Mouse (Mus musculus): ENCODE measurements around the gene Dapl1. TPM values are rescaled to one million over a fixed set of nuclear protein-coding genes. Genes with fewer than 3 reads are reported as not detected.
A peak's percentile ranks its signal among the peaks of the same experiment; 100 is the strongest.

The Dapl1 gene
- polyA plus RNA-seq, 1 experiment from 2014 or later = 2.1 TPM

DNA sequence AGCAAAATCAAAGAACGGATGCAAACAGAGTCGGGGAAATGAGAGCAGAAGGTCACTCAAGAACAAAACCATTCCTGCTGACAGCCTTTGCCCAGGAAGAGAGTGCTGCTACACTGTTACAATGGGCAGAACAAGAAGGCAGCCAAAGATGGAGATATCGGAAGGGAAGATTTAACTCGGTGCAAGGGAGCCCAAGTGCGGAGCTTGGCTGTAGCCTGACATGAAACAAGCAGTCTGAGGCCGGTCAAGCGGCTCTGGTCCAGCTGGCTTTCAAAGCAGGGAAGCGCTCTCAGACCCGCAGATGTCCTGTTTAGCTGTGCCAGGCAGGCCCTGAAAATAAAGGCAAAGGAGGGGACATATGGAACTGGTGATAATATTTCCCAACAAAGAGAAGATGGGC lies 26.0 kb downstream of the Dapl1 start:
- Histone ChIP-seq H3K4me1 (replicated peaks) (peaks cover 11% of the 10 kb centered on the region), H3K27me3 (peaks cover 3% of the 10 kb centered on the region; the same call in 1 of the 2 replicates), H3K9ac (replicated peaks) (no peak overlapping the region), H3K9me3 (no peaks in the 10 kb centered on the region), H3K4me3 (replicated peaks) (no peak overlapping the region), H3K36me3 (no peaks in the 10 kb centered on the region), H3K27ac (0 out of 2 replicates have a peak overlapping the region, but pooled peaks have one; percentile 18), H3K4me2 (no peak overlapping the region)
- WGBS = 60% methylated on average over 9 of the region's 9 CpGs
- no peak for ATAC-seq (ENCODE audit: insufficient number of reproducible peaks, insufficient read depth, low FRiP score, low TSS enrichment, low read depth)

DNA sequence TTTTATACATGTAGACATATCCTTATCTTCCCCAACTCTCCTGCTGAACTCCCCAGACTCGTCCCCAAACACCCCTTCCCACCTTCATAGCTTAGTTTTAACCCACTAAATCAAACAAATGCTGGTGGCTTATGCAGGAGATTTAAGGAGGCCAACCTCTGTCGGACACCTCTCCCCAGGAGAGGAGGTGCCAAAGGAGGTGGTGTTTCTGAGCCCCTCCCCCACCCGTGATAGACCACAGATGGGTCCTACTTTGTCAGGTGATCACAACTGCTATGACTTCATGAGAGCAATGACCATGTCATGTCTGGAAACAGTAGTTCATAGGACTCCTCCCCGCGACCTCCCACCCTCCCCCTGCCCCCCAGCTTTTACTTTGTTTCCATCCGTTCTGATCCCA lies 26.4 kb downstream of the Dapl1 start:
- Histone ChIP-seq H3K36me3 (no peaks in the 10 kb centered on the region), H3K4me3 (replicated peaks) (no peak overlapping the region), H3K9me3 (no peaks in the 10 kb centered on the region), H3K9ac (replicated peaks) (no peak overlapping the region), H3K4me1 (replicated peaks) (peaks cover 11% of the 10 kb centered on the region), H3K4me2 (no peak overlapping the region), H3K27me3 (peaks cover 3% of the 10 kb centered on the region; the same call in 1 of the 2 replicates), H3K27ac (no peak overlapping the region)
- 52% methylated on average over 6 of the region's 6 CpGs for WGBS
- no peak for ATAC-seq (ENCODE audit: insufficient number of reproducible peaks, insufficient read depth, low FRiP score, low TSS enrichment, low read depth)

DNA sequence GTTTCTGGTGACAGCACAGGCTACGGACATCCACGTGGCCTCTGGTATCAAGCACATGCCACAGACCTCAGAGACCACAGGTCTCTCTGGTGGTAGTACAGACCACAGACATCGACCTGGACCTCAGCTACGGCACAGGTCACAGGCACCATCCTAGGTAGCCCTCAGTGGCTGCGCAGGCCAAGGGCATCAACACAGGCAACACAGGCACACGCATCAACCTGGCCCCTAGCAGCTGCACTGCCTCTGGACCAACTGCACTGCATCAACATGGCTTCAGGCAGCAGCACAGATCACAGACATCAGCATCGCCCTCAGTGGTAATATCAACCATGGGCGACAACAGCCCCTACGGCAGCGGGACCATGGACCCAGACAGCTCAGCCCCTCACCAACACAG lies 36.2 kb downstream of the Dapl1 start:
- H3K4me3 ChIP-seq (replicated peaks) = no peak overlapping the region
- H3K4me2 ChIP-seq = no peak overlapping the region
- H3K36me3 ChIP-seq = no peaks in the 10 kb centered on the region
- 95% methylated on average over 10 of the region's 10 CpGs for WGBS
- no peak for ATAC-seq (ENCODE audit: insufficient number of reproducible peaks, insufficient read depth, low FRiP score, low TSS enrichment, low read depth)
- peaks cover 31% of the 10 kb centered on the region for H3K4me1 ChIP-seq (replicated peaks)
- no peaks in the 10 kb centered on the region for H3K27me3 ChIP-seq
- H3K9ac ChIP-seq (replicated peaks) = no peak overlapping the region
- no peaks in the 10 kb centered on the region for H3K9me3 ChIP-seq
- H3K27ac ChIP-seq = no peak overlapping the region

DNA sequence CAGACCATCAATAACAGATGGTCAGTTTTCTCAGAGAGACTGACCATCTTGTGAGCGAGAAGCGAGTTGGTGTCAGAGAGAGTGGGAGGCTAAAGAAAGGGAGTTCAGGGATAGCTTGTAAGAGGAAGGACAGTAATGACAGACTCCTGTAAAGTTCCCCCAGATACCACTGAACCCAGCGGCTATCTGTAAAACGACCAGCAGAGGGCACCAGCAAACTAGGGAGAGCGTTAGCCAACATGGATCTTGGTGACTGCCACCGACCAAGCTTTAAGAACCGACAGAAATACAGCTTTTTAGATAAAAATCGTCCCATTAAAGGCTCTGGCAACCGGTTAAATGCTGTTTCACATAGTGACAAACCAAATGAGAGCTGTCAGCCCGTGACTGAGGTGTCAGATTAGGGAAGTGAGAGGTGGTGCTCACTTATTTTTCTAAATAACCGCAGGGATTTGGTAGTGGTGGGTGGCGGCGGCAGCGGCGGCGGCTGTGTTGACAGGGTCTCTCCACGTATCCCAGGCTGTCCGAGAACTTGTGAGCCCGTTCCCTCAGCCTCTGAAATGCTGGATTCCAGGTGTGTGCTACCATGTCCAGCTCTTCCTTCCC lies 37.7 kb downstream of the Dapl1 start:
- Histone ChIP-seq H3K27ac (peak overlapping the region; percentile 41; the same call in 1 of the 2 replicates), H3K9me3 (no peaks in the 10 kb centered on the region), H3K4me2 (peak overlapping the region; percentile 43), H3K4me1 (replicated peaks) (peaks cover 46% of the 10 kb centered on the region), H3K4me3 (replicated peaks) (no peak overlapping the region), H3K27me3 (no peaks in the 10 kb centered on the region), H3K36me3 (no peaks in the 10 kb centered on the region), H3K9ac (replicated peaks) (no peak overlapping the region)
- WGBS = 23% methylated on average over 19 of the region's 19 CpGs
- ATAC-seq (ENCODE audit: insufficient number of reproducible peaks, insufficient read depth, low FRiP score, low TSS enrichment, low read depth) = peak; percentile 58; the same call in 1 of the 2 replicates

DNA sequence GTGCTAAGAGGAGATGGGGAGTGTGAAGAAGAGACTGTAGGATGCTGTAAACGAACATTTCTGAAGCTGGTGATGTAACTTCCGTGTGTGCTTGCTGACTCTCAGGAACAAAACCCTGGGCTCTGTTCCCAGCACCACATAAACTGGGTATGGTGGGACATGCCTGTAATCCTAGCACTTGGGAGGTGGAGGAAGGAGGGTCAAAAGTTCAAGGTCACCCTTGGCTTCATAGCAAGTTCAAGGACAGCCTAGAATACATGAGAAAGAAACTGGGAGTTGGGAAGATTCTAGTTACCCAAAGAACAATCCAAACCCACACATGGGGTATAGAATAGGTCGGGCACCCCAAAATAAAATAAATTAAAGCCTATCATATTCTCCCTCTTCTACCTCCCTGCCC lies 39.1 kb downstream of the Dapl1 start:
- peaks cover 47% of the 10 kb centered on the region for H3K4me1 ChIP-seq (replicated peaks)
- no peak overlapping the region for H3K4me3 ChIP-seq (replicated peaks)
- peak overlapping the region; percentile 41; the same call in 1 of the 2 replicates for H3K27ac ChIP-seq
- WGBS = 93% methylated on average over 3 of the region's 3 CpGs
- no peaks in the 10 kb centered on the region for H3K36me3 ChIP-seq
- H3K27me3 ChIP-seq = no peaks in the 10 kb centered on the region
- no peak overlapping the region for H3K4me2 ChIP-seq
- no peak for ATAC-seq (ENCODE audit: insufficient number of reproducible peaks, insufficient read depth, low FRiP score, low TSS enrichment, low read depth)
- H3K9me3 ChIP-seq = no peaks in the 10 kb centered on the region
- H3K9ac ChIP-seq (replicated peaks) = no peak overlapping the region

DNA sequence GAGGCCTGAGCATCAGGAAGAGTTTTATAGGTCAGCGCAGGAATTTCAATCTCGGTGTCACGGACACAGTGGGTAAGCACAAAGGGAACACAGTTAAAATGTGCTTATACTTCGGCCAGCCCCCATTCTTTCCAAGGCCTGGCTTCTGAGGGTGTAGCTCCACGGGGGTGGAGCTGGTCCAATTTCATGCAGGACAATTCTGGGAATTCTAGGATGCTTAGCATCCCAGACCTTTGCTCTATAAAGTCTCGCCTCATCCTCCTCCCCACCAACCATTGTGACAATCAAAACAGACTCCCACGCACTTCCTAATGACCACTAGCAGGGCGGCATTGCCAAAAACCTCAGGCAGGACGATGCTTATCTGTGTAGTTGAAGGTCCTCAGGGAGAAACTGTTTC lies 42.4 kb downstream of the Dapl1 start:
- no peak for ATAC-seq (ENCODE audit: insufficient number of reproducible peaks, insufficient read depth, low FRiP score, low TSS enrichment, low read depth)
- H3K27me3 ChIP-seq = no peaks in the 10 kb centered on the region
- H3K9ac ChIP-seq (replicated peaks) = no peak overlapping the region
- no peak overlapping the region for H3K4me3 ChIP-seq (replicated peaks)
- peaks cover 58% of the 10 kb centered on the region for H3K4me1 ChIP-seq (replicated peaks)
- no peaks in the 10 kb centered on the region for H3K36me3 ChIP-seq
- peak overlapping the region; percentile 35; the same call in 1 of the 2 replicates for H3K27ac ChIP-seq
- H3K4me2 ChIP-seq = no peak overlapping the region
- H3K9me3 ChIP-seq = no peaks in the 10 kb centered on the region
- WGBS = 63% methylated on average over 9 of the region's 9 CpGs

DNA sequence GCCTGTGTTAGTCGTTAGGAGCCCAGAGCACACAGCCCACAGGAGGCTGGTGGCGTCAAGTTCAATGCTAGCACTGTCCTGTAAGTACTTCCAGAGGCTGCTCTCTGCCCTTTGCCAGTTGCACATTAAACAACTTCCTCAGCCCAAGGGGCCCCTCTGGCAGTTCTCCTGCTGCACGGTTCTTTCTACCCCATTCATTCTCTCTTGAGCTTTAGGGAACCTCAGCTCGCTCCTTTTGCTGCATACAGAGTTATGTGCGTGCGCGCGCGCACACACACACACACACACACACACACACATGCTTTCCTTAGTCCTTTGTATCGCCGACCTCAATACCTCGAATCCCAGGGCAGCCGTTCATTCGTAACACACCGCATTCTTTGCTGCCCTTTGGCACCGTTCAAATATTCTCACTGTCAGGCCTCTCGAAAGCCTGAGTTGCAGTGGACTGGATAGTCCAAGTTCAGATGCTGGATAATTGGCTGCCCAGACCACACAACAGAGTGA lies 45.2 kb downstream of the Dapl1 start:
- Histone ChIP-seq H3K9ac (replicated peaks) (no peak overlapping the region), H3K27ac (peak overlapping the region; percentile 74), H3K4me1 (replicated peaks) (peaks cover 55% of the 10 kb centered on the region), H3K4me3 (replicated peaks) (no peak overlapping the region), H3K4me2 (peak overlapping the region; percentile 37), H3K9me3 (no peaks in the 10 kb centered on the region), H3K27me3 (no peaks in the 10 kb centered on the region), H3K36me3 (no peaks in the 10 kb centered on the region)
- WGBS = 41% methylated on average over 17 of the region's 17 CpGs
- ATAC-seq (ENCODE audit: insufficient number of reproducible peaks, insufficient read depth, low FRiP score, low TSS enrichment, low read depth) = peak; percentile 67

DNA sequence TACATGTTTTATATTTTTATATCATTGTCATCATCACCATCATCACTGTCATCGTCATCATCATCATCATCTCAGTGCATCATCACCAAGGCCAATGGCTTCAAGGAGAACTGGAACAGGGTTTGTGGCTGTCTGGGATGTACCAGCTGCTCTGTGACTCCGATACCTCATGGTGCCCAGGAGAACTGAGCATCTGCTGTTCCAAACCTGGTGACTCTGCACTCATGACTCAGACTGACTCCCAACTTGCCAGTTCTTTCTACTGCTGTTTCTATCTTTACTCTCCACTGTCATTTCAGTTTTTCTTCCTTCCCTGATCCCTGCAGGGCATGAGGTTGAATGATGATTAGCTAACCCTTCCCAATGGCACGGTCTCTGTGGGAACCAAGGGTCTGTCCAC lies 46.4 kb downstream of the Dapl1 start:
- no peak for ATAC-seq (ENCODE audit: insufficient number of reproducible peaks, insufficient read depth, low FRiP score, low TSS enrichment, low read depth)
- no peak overlapping the region for H3K4me2 ChIP-seq
- H3K36me3 ChIP-seq = no peaks in the 10 kb centered on the region
- 94% methylated on average over 3 of the region's 3 CpGs for whole genome bisulfite sequencing
- H3K9ac ChIP-seq (replicated peaks) = no peak overlapping the region
- no peaks in the 10 kb centered on the region for H3K9me3 ChIP-seq
- H3K4me3 ChIP-seq (replicated peaks) = no peak overlapping the region
- peaks cover 43% of the 10 kb centered on the region for H3K4me1 ChIP-seq (replicated peaks)
- H3K27ac ChIP-seq = no peak overlapping the region
- no peaks in the 10 kb centered on the region for H3K27me3 ChIP-seq

DNA sequence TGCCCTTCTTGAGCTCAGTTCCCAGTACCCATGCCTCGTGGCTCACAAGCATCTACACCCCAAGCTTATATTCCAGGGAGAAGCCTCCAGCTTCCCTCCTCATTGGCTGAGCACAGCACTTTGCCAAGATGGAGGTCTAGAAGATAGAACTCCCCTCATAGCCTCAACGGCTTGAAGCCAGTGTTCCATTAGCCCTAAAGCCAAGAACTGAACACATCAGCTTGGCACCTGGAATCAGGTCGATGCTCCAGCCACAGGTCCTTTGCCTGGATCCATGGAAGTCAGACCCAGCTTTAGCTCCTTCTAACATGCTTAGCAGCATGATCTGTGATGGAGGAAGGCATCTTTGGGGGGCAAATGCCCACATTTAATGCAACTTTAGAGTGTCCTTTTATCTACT lies 48.5 kb downstream of the Dapl1 start:
- H3K27ac ChIP-seq = no peak overlapping the region
- ATAC-seq (ENCODE audit: insufficient number of reproducible peaks, insufficient read depth, low FRiP score, low TSS enrichment, low read depth) = no peak

DNA sequence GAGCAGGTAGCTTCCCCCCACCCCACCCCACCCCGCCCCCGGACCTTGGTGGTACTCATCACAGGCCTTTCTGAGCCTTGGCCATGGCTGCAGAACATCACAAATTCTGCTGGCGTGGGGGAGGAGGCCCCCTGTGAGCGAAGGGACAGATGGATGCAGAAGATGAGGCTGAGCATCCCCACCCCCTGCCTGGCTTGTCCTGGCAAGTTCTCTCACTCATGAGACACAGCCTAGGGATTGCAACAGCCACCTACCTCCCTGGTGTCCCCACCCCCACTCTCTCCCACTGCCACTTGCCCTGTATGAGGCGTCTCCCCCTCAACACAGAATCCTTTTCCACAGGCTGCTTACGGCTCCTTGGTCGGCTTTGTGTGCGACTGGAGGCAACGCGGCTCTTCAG lies 49.1 kb downstream of the Dapl1 start:
- Histone ChIP-seq H3K9me3 (no peaks in the 10 kb centered on the region), H3K4me2 (no peak overlapping the region), H3K9ac (replicated peaks) (no peak overlapping the region), H3K27me3 (no peaks in the 10 kb centered on the region), H3K36me3 (no peaks in the 10 kb centered on the region), H3K4me1 (replicated peaks) (peaks cover 41% of the 10 kb centered on the region), H3K27ac (no peak overlapping the region), H3K4me3 (replicated peaks) (no peak overlapping the region)
- WGBS = 85% methylated on average over 10 of the region's 10 CpGs
- ATAC-seq (ENCODE audit: insufficient number of reproducible peaks, insufficient read depth, low FRiP score, low TSS enrichment, low read depth) = no peak

More for the DNA sequence above, 48.5 kb downstream of the Dapl1 start:
- Histone ChIP-seq H3K27me3 (no peaks in the 10 kb centered on the region), H3K4me1 (replicated peaks) (peaks cover 36% of the 10 kb centered on the region), H3K9ac (replicated peaks) (no peak overlapping the region), H3K9me3 (no peaks in the 10 kb centered on the region), H3K4me3 (replicated peaks) (no peak overlapping the region), H3K4me2 (no peak overlapping the region), H3K36me3 (no peaks in the 10 kb centered on the region)
- 90% methylated on average over 3 of the region's 3 CpGs for WGBS

DNA sequence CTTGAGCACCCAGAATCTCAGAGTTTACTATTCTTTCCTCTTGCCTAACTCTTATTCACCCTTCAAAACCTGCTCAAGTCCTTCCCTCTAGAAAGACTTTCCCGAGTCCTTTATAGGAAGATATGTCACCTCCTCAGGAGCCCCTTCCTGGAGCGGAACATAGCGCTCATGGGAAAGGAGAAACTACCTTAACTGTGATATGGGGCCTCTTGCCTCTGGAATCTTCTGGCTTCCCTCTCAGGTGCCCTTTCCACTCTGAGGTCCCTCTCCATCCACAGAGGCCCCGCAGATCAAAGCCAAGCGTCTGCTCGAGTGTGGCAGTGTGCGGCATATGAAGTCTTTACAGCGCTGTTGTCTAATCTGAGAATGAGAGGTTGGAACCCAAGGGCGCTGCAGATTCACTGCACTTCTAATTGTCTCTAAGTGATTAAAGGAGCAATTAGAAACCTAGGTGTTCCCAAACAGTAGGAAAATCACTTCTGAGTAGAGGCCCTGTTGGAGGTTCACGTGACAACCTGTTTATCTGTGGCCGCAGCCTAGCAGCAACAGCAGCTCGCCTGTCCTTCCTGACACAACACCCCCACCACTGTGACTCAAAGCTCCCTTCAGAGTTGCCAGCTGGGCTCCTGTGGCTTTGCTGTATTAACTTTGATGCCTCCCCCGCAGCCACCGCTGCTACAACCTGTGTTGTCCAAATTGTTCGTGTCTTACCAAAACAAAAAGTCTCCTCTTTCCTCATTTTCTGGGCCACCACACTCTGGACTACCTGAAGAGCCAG lies 49.7 kb downstream of the Dapl1 start:
- H3K4me2 ChIP-seq = no peak overlapping the region
- peaks cover 38% of the 10 kb centered on the region for H3K4me1 ChIP-seq (replicated peaks)
- 69% methylated on average over 15 of the region's 15 CpGs for WGBS
- H3K9me3 ChIP-seq = no peaks in the 10 kb centered on the region
- H3K36me3 ChIP-seq = no peaks in the 10 kb centered on the region
- no peaks in the 10 kb centered on the region for H3K27me3 ChIP-seq
- H3K9ac ChIP-seq (replicated peaks) = no peak overlapping the region
- no peak for ATAC-seq (ENCODE audit: insufficient number of reproducible peaks, insufficient read depth, low FRiP score, low TSS enrichment, low read depth)
- H3K4me3 ChIP-seq (replicated peaks) = no peak overlapping the region
- no peak overlapping the region for H3K27ac ChIP-seq
